Mouse (Mus musculus) forebrain, embryonic 14.5 days (tissue): ENCODE measurements around the gene Prpf6. TPM values are rescaled to one million over a fixed set of nuclear protein-coding genes. Genes with fewer than 3 reads are reported as not detected.

ENCODE experiments used
- microRNA-seq: library from miRNA; unstranded; fragments of <30 nt; microRNA quantifications from one replicate; pipeline ENCODE4, GENCODE M21; 2016
- polyA plus RNA-seq: library from polyadenylated mRNA; unstranded; fragments of >200 nt; fragmentation: Nextera tagmentation; extraction: Ambion mirVana; gene quantifications from 2 replicates; pipeline ENCODE4 v1.2.1, GENCODE M21; 2014

Prpf6 gene
- polyA plus RNA-seq, 1 experiment from 2014 or later: 57.2 TPM

Small RNA genes within 50 kb of the gene (microRNA-seq; reads per million reads assigned to microRNA genes)
- not detected for gene Mir7006

Other genes starting within 250 kb of the Prpf6 start
- 44.6 and 55.6 TPM in 2 replicates for gene Zgpat, start 226.9 kb upstream of the Prpf6 start, polyA plus RNA-seq
- 58.6 and 63.5 TPM in 2 replicates for gene Arfrp1, start 226.5 kb upstream of the Prpf6 start, polyA plus RNA-seq
- gene Lime1, start 211.8 kb upstream of the Prpf6 start, polyA plus RNA-seq: 27.4 and 30.3 TPM in 2 replicates
- gene Zbtb46, start 132.4 kb upstream of the Prpf6 start, polyA plus RNA-seq: 7.6 and 8.6 TPM in 2 replicates
- gene Abhd16b, start 98.7 kb upstream of the Prpf6 start, polyA plus RNA-seq: not detected in 2 replicates
- gene Tpd52l2, start 94.7 kb upstream of the Prpf6 start, polyA plus RNA-seq: 143 and 151 TPM in 2 replicates
- gene Dnajc5, start 71.4 kb upstream of the Prpf6 start, polyA plus RNA-seq: 127 and 165 TPM in 2 replicates
- gene Uckl1, start 7.0 kb upstream of the Prpf6 start, polyA plus RNA-seq: 60.0 and 73.5 TPM in 2 replicates
- gene Zfp512b, start 935 bp downstream of the Prpf6 start, polyA plus RNA-seq: 30.5 and 38.6 TPM in 2 replicates
- 140 and 145 TPM in 2 replicates for gene Samd10, start 7.3 kb downstream of the Prpf6 start, polyA plus RNA-seq
- gene Gm29797, start 65.2 kb downstream of the Prpf6 start, polyA plus RNA-seq: not detected in 2 replicates
- 12.5 and 15.1 TPM in 2 replicates for gene Sox18, start 79.8 kb downstream of the Prpf6 start, polyA plus RNA-seq
- gene Tcea2, start 88.4 kb downstream of the Prpf6 start, polyA plus RNA-seq: 42.0 and 44.3 TPM in 2 replicates
- 60.3 and 63.6 TPM in 2 replicates for gene Rgs19, start 102.1 kb downstream of the Prpf6 start, polyA plus RNA-seq
- gene Lkaaear1, start 106.6 kb downstream of the Prpf6 start, polyA plus RNA-seq: not detected in 2 replicates
- 66.8 and 67.5 TPM in 2 replicates for gene Oprl1, start 123.1 kb downstream of the Prpf6 start, polyA plus RNA-seq
- 22.3 and 23.5 TPM in 2 replicates for gene Myt1, start 171.5 kb downstream of the Prpf6 start, polyA plus RNA-seq
- 30.0 and 36.6 TPM in 2 replicates for gene Pcmtd2, start 246.0 kb downstream of the Prpf6 start, polyA plus RNA-seq